Mouse (Mus musculus) midbrain, embryonic 15.5 days (tissue): Measurements from ENCODE around the gene Dag1. TPM values are rescaled to one million over a fixed set of nuclear protein-coding genes. Genes with fewer than 3 reads are reported as not detected.

Source experiments
- ATAC-seq: fragments of 200-750 bp; cut with Nextera tagmentation; replicated peaks from 2 replicates; pipeline ENCODE4 v1.8.0; 2017; ENCODE audit warnings: moderate TSS enrichment
- H3K27ac ChIP-seq: fragments of 300-500 bp; sonication (generic); 2 replicates; pipeline ENCODE4 v1.5.1; 2015; ENCODE audit warnings: mild to moderate bottlenecking, inconsistent platforms
- H3K27me3 ChIP-seq: fragments of 300-500 bp; sonication (generic); replicated peaks from 2 replicates; pipeline ENCODE4 v1.6.1; 2015; ENCODE audit warnings: inconsistent platforms
- H3K36me3 ChIP-seq: fragments of 300-500 bp; sonication (generic); replicated peaks from 2 replicates; pipeline ENCODE4 v1.6.1; 2015; ENCODE audit warnings: inconsistent platforms
- H3K4me1 ChIP-seq: fragments of 300-500 bp; sonication (generic); 2 replicates; pipeline ENCODE4 v1.6.1; 2015; ENCODE audit warnings: inconsistent platforms
- H3K4me2 ChIP-seq: fragments of 300-500 bp; sonication (generic); 2 replicates; pipeline ENCODE4 v1.6.1; 2015; ENCODE audit warnings: inconsistent platforms, mild to moderate bottlenecking, moderate library complexity
- H3K4me3 ChIP-seq: fragments of 300-500 bp; sonication (generic); 2 replicates; pipeline ENCODE4 v1.5.1; 2015; ENCODE audit warnings: mild to moderate bottlenecking, inconsistent platforms
- H3K9ac ChIP-seq: fragments of 300-500 bp; sonication (generic); 2 replicates; pipeline ENCODE4 v1.6.1; 2015; ENCODE audit warnings: mild to moderate bottlenecking, inconsistent platforms
- H3K9me3 ChIP-seq: fragments of 300-500 bp; sonication (generic); 2 replicates; pipeline ENCODE4 v1.6.1; 2016; ENCODE audit warnings: inconsistent platforms
- WGBS: fragments of 180-500 bp; shearing (Covaris S2); methylation state at CpG from one replicate; pipeline ENCODE4 v1.1.7; 2015; ENCODE audit warnings: mixed read lengths; 5-methylcytosine and 5-hydroxymethylcytosine counted together
- polyA plus RNA-seq: library from polyadenylated mRNA; unstranded; fragments of >200 nt; fragmentation: Nextera tagmentation; extraction: Ambion mirVana; gene quantifications from 2 replicates; pipeline ENCODE4 v1.2.1, GENCODE M21; 2015

The Dag1 gene
- polyA plus RNA-seq, 1 experiment from 2014 or later, result 69.3 TPM

- Histone ChIP-seq H3K4me2 (peak overlapping the region; percentile 57), H3K27ac (peak overlapping the region; percentile 78), H3K27me3 (peaks cover 4% of the 10 kb centered on the region; the same call in 1 of the 2 replicates), H3K9ac (peak overlapping the region; percentile 70), H3K36me3 (no peaks in the 10 kb centered on the region; the same call in 1 of the 2 replicates), H3K4me1 (peaks cover 29% of the 10 kb centered on the region), H3K9me3 (no peaks in the 10 kb centered on the region), H3K4me3 (peak overlapping the region; percentile 54)
- 24% methylated on average over 5 of the region's 5 CpGs for WGBS
- no peak for ATAC-seq
These were observed 74.3 kb downstream of the Dag1 start for GRCm38 (mm10) chr9:108189488-108189786.

GRCm38 (mm10) chr9:108189023-108189422, 74.7 kb downstream of the Dag1 start:
- no peak overlapping the region for H3K27ac ChIP-seq
- WGBS, result 66% methylated on average over 7 of the region's 7 CpGs

GRCm38 (mm10) chr9:108188511-108188910, 75.2 kb downstream of the Dag1 start:
- Histone ChIP-seq H3K9ac (no peak overlapping the region), H3K4me2 (peak overlapping the region; percentile 57), H3K27ac (no peak overlapping the region), H3K4me3 (peak overlapping the region; percentile 54), H3K4me1 (peaks cover 29% of the 10 kb centered on the region), H3K9me3 (no peaks in the 10 kb centered on the region), H3K36me3 (no peaks in the 10 kb centered on the region; the same call in 1 of the 2 replicates), H3K27me3 (peaks cover 4% of the 10 kb centered on the region; the same call in 1 of the 2 replicates)
- 79% methylated on average over 8 of the region's 8 CpGs for WGBS
- no peak for ATAC-seq

More at GRCm38 (mm10) chr9:108189023-108189422, 74.7 kb downstream of the Dag1 start:
- H3K4me2 ChIP-seq, result peak overlapping the region; percentile 57
- no peak for ATAC-seq
- no peaks in the 10 kb centered on the region; the same call in 1 of the 2 replicates for H3K36me3 ChIP-seq
- H3K4me1 ChIP-seq, result peaks cover 29% of the 10 kb centered on the region
- no peaks in the 10 kb centered on the region for H3K9me3 ChIP-seq
- peak overlapping the region; percentile 70; the same call in 1 of the 2 replicates for H3K9ac ChIP-seq
- peak overlapping the region; percentile 54 for H3K4me3 ChIP-seq
- H3K27me3 ChIP-seq, result peaks cover 4% of the 10 kb centered on the region; the same call in 1 of the 2 replicates

DNA sequence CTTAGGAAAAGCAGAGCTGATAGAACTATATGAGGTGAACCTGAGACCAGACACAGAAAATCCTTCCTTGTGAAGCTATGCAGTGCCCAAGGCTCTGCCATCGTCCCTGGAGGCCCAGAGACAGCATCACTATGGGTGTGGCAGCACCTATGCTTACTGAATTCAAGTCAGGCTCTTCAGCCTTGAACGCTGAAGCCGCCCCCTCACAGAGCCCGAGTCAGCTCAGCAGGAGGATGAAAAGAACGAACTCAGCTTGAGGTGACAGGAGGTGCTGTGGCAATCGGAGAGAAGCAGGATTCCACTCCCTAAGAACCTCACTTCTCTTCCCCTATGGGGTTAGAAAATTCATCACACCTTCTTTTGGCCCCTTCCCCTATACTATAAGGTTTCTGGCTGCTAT, 76.1 kb downstream of the Dag1 start:
- Histone ChIP-seq H3K27me3 (peaks cover 4% of the 10 kb centered on the region; the same call in 1 of the 2 replicates), H3K9me3 (no peaks in the 10 kb centered on the region), H3K9ac (0 out of 2 replicates have a peak overlapping the region, but pooled peaks have one; percentile 2), H3K4me2 (peak overlapping the region; percentile 57; the same call in 1 of the 2 replicates), H3K36me3 (no peaks in the 10 kb centered on the region; the same call in 1 of the 2 replicates), H3K4me3 (no peak overlapping the region), H3K27ac (no peak overlapping the region), H3K4me1 (peaks cover 29% of the 10 kb centered on the region)
- 46% methylated on average over 6 of the region's 6 CpGs for WGBS
- ATAC-seq, result no peak

- Histone ChIP-seq H3K27me3 (no peaks in the 10 kb centered on the region), H3K36me3 (no peaks in the 10 kb centered on the region; the same call in 1 of the 2 replicates), H3K4me3 (no peak overlapping the region), H3K27ac (no peak overlapping the region), H3K9ac (no peak overlapping the region), H3K4me1 (peaks cover 31% of the 10 kb centered on the region), H3K4me2 (no peak overlapping the region), H3K9me3 (no peaks in the 10 kb centered on the region)
- WGBS, result 86% methylated on average over 8 of the region's 8 CpGs
- no peak for ATAC-seq
These were observed 78.0 kb downstream of the Dag1 start for GRCm38 (mm10) chr9:108185786-108186185.

DNA sequence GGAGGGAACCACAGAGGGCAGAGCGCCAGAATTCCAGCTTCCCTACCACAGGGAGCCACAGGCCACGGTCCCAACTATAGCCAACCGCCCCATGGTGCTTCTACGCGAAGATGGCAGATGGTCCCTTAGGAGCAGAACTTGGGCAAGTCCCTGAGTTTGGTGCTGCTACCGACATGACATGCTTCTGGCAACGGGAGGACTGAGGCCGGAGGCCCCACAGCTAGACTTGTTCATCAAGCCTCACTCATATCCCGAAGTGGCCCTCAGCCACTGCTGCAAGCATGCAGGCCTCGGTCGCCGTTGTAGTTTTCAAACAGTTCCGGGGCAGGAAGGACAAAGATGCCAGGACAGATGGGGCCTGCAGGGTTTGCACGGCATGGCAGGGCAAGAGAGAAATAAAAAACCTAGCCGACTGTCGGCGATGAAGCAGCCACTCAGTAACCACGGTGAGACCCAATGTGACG, 80.2 kb downstream of the Dag1 start:
- H3K4me1 ChIP-seq, result peaks cover 24% of the 10 kb centered on the region
- no peak for ATAC-seq
- no peak overlapping the region for H3K4me3 ChIP-seq
- no peaks in the 10 kb centered on the region for H3K27me3 ChIP-seq
- H3K9me3 ChIP-seq, result no peaks in the 10 kb centered on the region
- H3K9ac ChIP-seq, result no peak overlapping the region
- WGBS, result 93% methylated on average over 19 of the region's 19 CpGs
- H3K36me3 ChIP-seq, result no peaks in the 10 kb centered on the region; the same call in 1 of the 2 replicates
- H3K4me2 ChIP-seq, result no peak overlapping the region
- no peak overlapping the region for H3K27ac ChIP-seq

- H3K4me3 ChIP-seq, result no peak overlapping the region
- ATAC-seq, result no peak
- no peaks in the 10 kb centered on the region; the same call in 1 of the 2 replicates for H3K36me3 ChIP-seq
- H3K27ac ChIP-seq, result no peak overlapping the region
- H3K9ac ChIP-seq, result no peak overlapping the region
- peaks cover 18% of the 10 kb centered on the region for H3K4me1 ChIP-seq
- no peaks in the 10 kb centered on the region for H3K9me3 ChIP-seq
- 68% methylated on average over 11 of the region's 11 CpGs for WGBS
- H3K4me2 ChIP-seq, result no peak overlapping the region
- H3K27me3 ChIP-seq, result no peaks in the 10 kb centered on the region
These were observed 80.8 kb downstream of the Dag1 start for GRCm38 (mm10) chr9:108182806-108183506.

DNA sequence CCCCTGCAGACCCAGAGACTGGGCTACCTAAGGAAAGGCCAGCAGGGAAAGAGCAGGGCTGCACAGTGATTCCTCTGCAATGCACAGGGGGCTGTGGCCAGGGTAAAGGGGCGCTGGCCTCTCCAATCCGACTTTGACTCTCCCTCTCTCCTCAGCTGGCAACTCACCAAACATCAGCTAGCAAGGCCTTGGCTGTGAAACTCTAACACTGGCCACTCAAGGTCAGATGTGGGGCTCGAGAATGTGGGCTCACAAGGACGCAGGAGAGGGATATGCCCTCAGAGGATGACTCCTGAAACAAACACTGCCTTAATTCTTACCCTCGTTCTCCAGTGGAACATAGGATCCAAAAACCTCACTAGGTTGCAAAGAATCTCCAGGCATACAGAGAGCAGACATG, 85.4 kb downstream of the Dag1 start:
- H3K27ac ChIP-seq, result no peak overlapping the region
- no peaks in the 10 kb centered on the region for H3K36me3 ChIP-seq
- H3K4me1 ChIP-seq, result peaks cover 3% of the 10 kb centered on the region; the same call in 1 of the 2 replicates
- no peak for ATAC-seq
- H3K9me3 ChIP-seq, result no peaks in the 10 kb centered on the region
- no peak overlapping the region for H3K4me3 ChIP-seq
- H3K27me3 ChIP-seq, result no peaks in the 10 kb centered on the region
- 81% methylated on average over 5 of the region's 5 CpGs for WGBS
- no peak overlapping the region for H3K9ac ChIP-seq
- H3K4me2 ChIP-seq, result no peak overlapping the region

GRCm38 (mm10) chr9:108175116-108175838, 88.5 kb downstream of the Dag1 start:
- ATAC-seq, result no peak
- Histone ChIP-seq H3K4me1 (peaks cover 4% of the 10 kb centered on the region; the same call in 1 of the 2 replicates), H3K4me2 (no peak overlapping the region), H3K9ac (no peak overlapping the region), H3K4me3 (no peak overlapping the region), H3K27me3 (no peaks in the 10 kb centered on the region), H3K9me3 (no peaks in the 10 kb centered on the region), H3K27ac (no peak overlapping the region), H3K36me3 (no peaks in the 10 kb centered on the region)
- WGBS, result 77% methylated on average over 19 of the region's 19 CpGs

GRCm38 (mm10) chr9:108172777-108173350, 90.9 kb downstream of the Dag1 start:
- Histone ChIP-seq H3K36me3 (no peaks in the 10 kb centered on the region), H3K4me2 (no peak overlapping the region), H3K9ac (no peak overlapping the region), H3K9me3 (no peaks in the 10 kb centered on the region), H3K27me3 (no peaks in the 10 kb centered on the region), H3K27ac (no peak overlapping the region), H3K4me1 (peaks cover 7% of the 10 kb centered on the region; the same call in 1 of the 2 replicates), H3K4me3 (no peak overlapping the region)
- 74% methylated on average over 5 of the region's 5 CpGs for WGBS
- ATAC-seq, result no peak

- Histone ChIP-seq H3K9ac (no peak overlapping the region), H3K9me3 (no peaks in the 10 kb centered on the region), H3K36me3 (no peaks in the 10 kb centered on the region), H3K27me3 (no peaks in the 10 kb centered on the region), H3K4me3 (no peak overlapping the region), H3K27ac (no peak overlapping the region), H3K4me2 (no peak overlapping the region), H3K4me1 (peaks cover 7% of the 10 kb centered on the region; the same call in 1 of the 2 replicates)
- 82% methylated on average over 10 of the region's 10 CpGs for WGBS
- ATAC-seq, result no peak
These were observed 94.0 kb downstream of the Dag1 start for GRCm38 (mm10) chr9:108169751-108170150.

GRCm38 (mm10) chr9:108165143-108165542, 98.6 kb downstream of the Dag1 start:
- no peak overlapping the region for H3K4me2 ChIP-seq
- ATAC-seq, result no peak

More at GRCm38 (mm10) chr9:108165143-108165542, 98.6 kb downstream of the Dag1 start:
- Histone ChIP-seq H3K4me3 (no peak overlapping the region), H3K36me3 (no peaks in the 10 kb centered on the region), H3K9ac (no peak overlapping the region), H3K4me1 (peaks cover 2% of the 10 kb centered on the region; the same call in 1 of the 2 replicates), H3K9me3 (no peaks in the 10 kb centered on the region), H3K27ac (no peak overlapping the region), H3K27me3 (no peaks in the 10 kb centered on the region)
- 41% methylated on average over 8 of the region's 8 CpGs for WGBS
